Mouse (Mus musculus): ENCODE measurements at regions not wholly inside any gene's neighbourhood (a gene's known extent, or its start where the extent isn't known, plus 50 kb on each side); places are given as distances from the start of the nearest gene placed in this dataset.

DNA sequence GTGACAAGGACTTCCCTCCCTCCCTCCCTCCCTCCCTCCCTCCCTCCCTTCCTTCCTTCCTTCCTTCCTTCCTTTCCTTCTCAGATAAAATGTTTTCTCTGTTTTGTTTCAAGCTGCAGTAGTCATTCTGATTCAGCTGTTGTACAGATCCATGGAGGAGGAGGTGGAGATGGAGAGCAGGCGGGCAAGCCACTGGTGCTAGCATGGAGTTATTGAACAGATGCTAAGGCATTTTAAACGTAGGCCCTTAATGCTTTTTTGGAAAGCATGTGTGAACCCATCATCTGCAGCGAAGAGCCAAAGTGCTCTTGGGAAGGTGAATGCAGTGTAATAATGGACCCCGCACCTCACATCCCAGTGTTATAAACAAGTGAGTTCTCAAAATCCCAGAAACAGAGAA lies 164.1 kb upstream of the Palmd start:
- DNase-seq = no peak
- Histone ChIP-seq H3K27ac (no peak overlapping the region), H3K79me2 (replicated peaks; ENCODE audit: control insufficient read depth, insufficient read depth, low read length) (no peaks in the 10 kb centered on the region), H3K27me3 (ENCODE audit: control insufficient read depth, insufficient read depth, low read length) (no peaks in the 10 kb centered on the region), H3K9ac (ENCODE audit: low read depth, low read length) (no peak overlapping the region), H3K4me1 (ENCODE audit: control insufficient read depth, insufficient read depth, low read length) (no peaks in the 10 kb centered on the region), H3K4me3 (no peak overlapping the region), H3K36me3 (ENCODE audit: control insufficient read depth, insufficient read depth, low read length) (no peaks in the 10 kb centered on the region)
- intact Hi-C loops (cut with DNase I) = no loop called here
- 85% methylated on average over 4 of the region's 4 CpGs for WGBS
- TF ChIP-seq EP300 (IDR thresholded peaks at IDR 0.05; ENCODE audit: insufficient read depth, low read depth, low read length) (no peak), CTCF (IDR thresholded peaks at IDR 0.05) (no peak), POLR2A (IDR thresholded peaks at IDR 0.05; ENCODE audit: insufficient read depth, low read depth, low read length) (no peak)

DNA sequence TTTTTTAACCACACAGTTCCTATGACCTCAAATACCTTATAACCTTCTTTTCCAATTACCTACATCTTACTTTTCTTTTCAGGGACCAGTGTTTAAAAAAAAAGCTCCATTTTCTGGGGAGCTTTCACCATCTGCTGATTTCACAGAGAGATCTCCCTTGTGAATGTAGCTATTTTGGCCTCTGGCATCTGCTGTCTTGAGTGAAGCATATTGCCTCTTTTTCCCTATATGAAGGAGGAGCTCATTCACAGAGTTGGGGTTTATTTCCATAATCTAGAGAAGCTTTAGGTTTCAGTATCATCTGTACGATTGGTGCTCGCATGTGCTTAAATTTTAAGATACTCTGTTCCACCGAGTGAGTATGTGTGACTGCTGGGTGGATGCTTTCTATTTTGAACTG lies 153.4 kb upstream of the Palmd start:
- WGBS = 95% methylated on average over 3 of the region's 3 CpGs
- Histone ChIP-seq H3K4me3 (no peak overlapping the region), H3K27me3 (ENCODE audit: control insufficient read depth, insufficient read depth, low read length) (no peaks in the 10 kb centered on the region; the same call in 1 of the 2 replicates), H3K27ac (no peak overlapping the region), H3K9ac (ENCODE audit: low read depth, low read length) (no peak overlapping the region), H3K4me1 (ENCODE audit: control insufficient read depth, insufficient read depth, low read length) (no peaks in the 10 kb centered on the region), H3K79me2 (replicated peaks; ENCODE audit: control insufficient read depth, insufficient read depth, low read length) (no peaks in the 10 kb centered on the region), H3K36me3 (ENCODE audit: control insufficient read depth, insufficient read depth, low read length) (no peaks in the 10 kb centered on the region)
- no peak for DNase-seq
- intact Hi-C loops (cut with DNase I) = loop anchor here (5.0 to 10.0 kb wide), 2 partner anchors 155 to 663 kb away; partner anchors contain the start of genes 4930455H04Rik and Palmd
- TF ChIP-seq CTCF (IDR thresholded peaks at IDR 0.05) (no peak), EP300 (IDR thresholded peaks at IDR 0.05; ENCODE audit: insufficient read depth, low read depth, low read length) (no peak), POLR2A (IDR thresholded peaks at IDR 0.05; ENCODE audit: insufficient read depth, low read depth, low read length) (no peak)

DNA sequence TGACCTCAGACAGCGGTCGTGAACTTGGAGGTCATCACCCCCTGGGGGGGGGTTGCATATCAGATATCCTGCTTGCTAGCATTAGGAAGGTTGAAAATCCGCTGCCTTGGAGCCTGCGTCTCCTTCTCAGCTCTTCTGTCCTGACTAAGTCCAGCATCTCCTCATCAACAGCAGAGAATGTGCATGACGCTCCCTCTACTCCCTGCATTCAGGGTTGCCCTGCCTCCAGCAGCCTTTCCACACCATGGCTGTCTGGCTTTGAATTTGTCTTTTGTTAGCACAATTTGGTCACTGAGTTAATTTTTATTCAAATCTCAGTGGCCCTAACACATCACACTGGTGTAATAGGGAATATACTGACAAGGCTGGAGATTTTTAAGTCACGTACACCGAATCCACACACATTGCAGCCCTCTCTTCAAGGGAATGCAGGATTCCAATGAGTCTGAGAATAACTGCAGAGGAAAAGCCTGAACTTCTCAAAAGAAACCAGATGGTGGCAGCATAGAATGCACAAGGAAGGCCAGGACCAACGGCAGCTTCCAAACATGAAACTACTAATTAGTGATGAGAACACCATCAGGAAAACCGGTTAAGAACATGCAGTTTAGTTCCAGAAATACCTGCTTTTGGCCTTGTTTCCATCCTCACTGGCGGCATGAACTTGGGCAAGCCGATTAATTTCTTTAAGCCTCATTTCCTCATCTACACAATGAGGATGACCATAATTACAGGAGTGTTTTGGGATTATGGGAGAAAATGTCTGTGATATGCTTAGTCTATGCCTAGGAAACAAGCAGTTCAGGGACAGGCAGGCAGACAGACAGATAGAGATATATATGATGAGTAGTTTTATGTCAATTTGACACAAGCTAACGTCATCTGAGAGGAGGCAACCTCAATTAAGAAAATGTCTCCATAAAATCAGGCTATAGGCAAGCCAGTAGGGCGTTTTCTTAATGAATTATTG lies 151.6 kb upstream of the Palmd start:
- H3K36me3 ChIP-seq (ENCODE audit: control insufficient read depth, insufficient read depth, low read length) = no peaks in the 10 kb centered on the region
- intact Hi-C loops (cut with DNase I) = loop anchor here (1.0 to 10.0 kb wide), 4 partner anchors 153 to 664 kb away; partner anchors contain the start of genes 4930455H04Rik and Palmd
- TF ChIP-seq CTCF (IDR thresholded peaks at IDR 0.05) (peak; percentile 88), POLR2A (IDR thresholded peaks at IDR 0.05; ENCODE audit: insufficient read depth, low read depth, low read length) (no peak), EP300 (IDR thresholded peaks at IDR 0.05; ENCODE audit: insufficient read depth, low read depth, low read length) (0 out of 2 replicates have a peak, but pooled peaks have one; percentile 9)
- no peaks in the 10 kb centered on the region; the same call in 1 of the 2 replicates for H3K27me3 ChIP-seq (ENCODE audit: control insufficient read depth, insufficient read depth, low read length)
- no peak overlapping the region for H3K9ac ChIP-seq (ENCODE audit: low read depth, low read length)
- no peak overlapping the region for H3K27ac ChIP-seq
- H3K4me1 ChIP-seq (ENCODE audit: control insufficient read depth, insufficient read depth, low read length) = no peaks in the 10 kb centered on the region
- no peak overlapping the region for H3K4me3 ChIP-seq
- no peaks in the 10 kb centered on the region for H3K79me2 ChIP-seq (replicated peaks; ENCODE audit: control insufficient read depth, insufficient read depth, low read length)
- WGBS = 49% methylated on average over 13 of the region's 13 CpGs
- peak in 1 of 2 experiments; percentile 6 for DNase-seq

DNA sequence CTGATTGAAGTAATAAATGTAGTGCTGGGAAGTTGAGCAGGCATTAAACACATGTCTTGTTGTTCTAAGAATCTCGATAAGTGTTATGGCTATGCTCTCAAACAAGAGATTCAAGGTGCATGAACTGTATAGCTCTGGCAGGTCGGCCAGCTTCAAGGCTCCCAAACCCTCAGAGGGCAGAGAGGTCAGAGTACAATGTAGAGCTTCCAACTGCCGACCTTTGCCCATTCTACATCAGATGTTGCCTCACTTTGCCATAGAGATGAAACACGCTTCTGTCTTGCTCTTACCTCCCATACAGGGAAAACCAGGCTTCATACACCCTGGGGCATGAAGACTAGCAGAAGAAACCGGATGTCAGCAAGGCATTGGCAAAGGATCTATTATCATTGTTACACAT lies 150.8 kb upstream of the Palmd start:
- no peaks in the 10 kb centered on the region; the same call in 1 of the 2 replicates for H3K27me3 ChIP-seq (ENCODE audit: control insufficient read depth, insufficient read depth, low read length)
- no peaks in the 10 kb centered on the region for H3K79me2 ChIP-seq (replicated peaks; ENCODE audit: control insufficient read depth, insufficient read depth, low read length)
- no peak for DNase-seq
- H3K36me3 ChIP-seq (ENCODE audit: control insufficient read depth, insufficient read depth, low read length) = no peaks in the 10 kb centered on the region
- TF ChIP-seq POLR2A (IDR thresholded peaks at IDR 0.05; ENCODE audit: insufficient read depth, low read depth, low read length) (no peak), EP300 (IDR thresholded peaks at IDR 0.05; ENCODE audit: insufficient read depth, low read depth, low read length) (no peak), CTCF (IDR thresholded peaks at IDR 0.05) (no peak)
- 68% methylated on average over 5 of the region's 5 CpGs for WGBS
- no peak overlapping the region for H3K4me3 ChIP-seq
- no peak overlapping the region for H3K27ac ChIP-seq
- intact Hi-C loops (cut with DNase I) = no loop called here
- no peak overlapping the region for H3K9ac ChIP-seq (ENCODE audit: low read depth, low read length)
- H3K4me1 ChIP-seq (ENCODE audit: control insufficient read depth, insufficient read depth, low read length) = no peaks in the 10 kb centered on the region

DNA sequence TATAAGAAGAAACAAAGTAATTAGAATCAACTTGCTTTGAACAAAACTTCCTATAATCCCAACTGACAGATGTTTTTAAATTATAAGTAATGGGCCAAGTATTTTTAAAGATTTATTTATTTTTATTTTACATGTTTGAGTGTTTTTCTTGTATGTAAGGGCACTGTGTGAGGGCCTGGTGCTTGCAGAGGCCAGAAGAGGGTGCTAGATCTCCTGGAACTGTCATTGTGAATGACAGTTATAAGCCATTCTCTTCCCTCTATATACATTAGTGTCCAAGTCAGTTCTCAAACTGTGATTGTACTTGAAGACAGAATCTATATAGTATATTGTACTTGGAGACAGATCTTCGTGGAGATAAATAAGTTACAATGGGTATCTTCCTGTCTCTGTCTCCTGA lies 149.1 kb upstream of the Palmd start:
- Histone ChIP-seq H3K4me1 (ENCODE audit: control insufficient read depth, insufficient read depth, low read length) (no peaks in the 10 kb centered on the region), H3K79me2 (replicated peaks; ENCODE audit: control insufficient read depth, insufficient read depth, low read length) (no peaks in the 10 kb centered on the region), H3K27ac (no peak overlapping the region), H3K27me3 (ENCODE audit: control insufficient read depth, insufficient read depth, low read length) (no peaks in the 10 kb centered on the region; the same call in 1 of the 2 replicates), H3K4me3 (no peak overlapping the region), H3K9ac (ENCODE audit: low read depth, low read length) (no peak overlapping the region), H3K36me3 (ENCODE audit: control insufficient read depth, insufficient read depth, low read length) (no peaks in the 10 kb centered on the region)
- intact Hi-C loops (cut with DNase I) = no loop called here
- DNase-seq = no peak
- WGBS = 38% methylated on average over 1 of the region's 1 CpGs
- TF ChIP-seq EP300 (IDR thresholded peaks at IDR 0.05; ENCODE audit: insufficient read depth, low read depth, low read length) (no peak), CTCF (IDR thresholded peaks at IDR 0.05) (peak; percentile 61)

DNA sequence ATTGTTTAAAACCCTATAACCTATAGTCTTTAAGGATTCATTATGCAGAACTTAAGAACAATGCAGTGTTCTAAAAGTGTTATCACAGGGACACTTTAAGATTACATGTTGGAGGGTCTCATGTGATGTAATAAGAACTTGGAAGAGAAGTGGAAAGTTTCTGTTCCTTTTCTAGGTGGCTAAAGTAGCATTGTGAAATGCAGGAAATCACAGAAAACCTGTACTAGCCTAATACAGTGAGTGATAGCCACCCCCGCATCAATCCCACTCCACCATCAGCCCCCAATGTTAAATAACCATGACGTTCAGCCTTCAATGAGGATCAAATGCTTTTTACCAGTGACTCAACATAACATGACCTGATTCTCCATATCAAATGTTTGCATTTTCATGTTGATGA lies 147.4 kb upstream of the Palmd start:
- Histone ChIP-seq H3K36me3 (ENCODE audit: control insufficient read depth, insufficient read depth, low read length) (no peaks in the 10 kb centered on the region), H3K4me3 (no peak overlapping the region), H3K9ac (ENCODE audit: low read depth, low read length) (no peak overlapping the region), H3K4me1 (ENCODE audit: control insufficient read depth, insufficient read depth, low read length) (no peaks in the 10 kb centered on the region), H3K27me3 (ENCODE audit: control insufficient read depth, insufficient read depth, low read length) (no peaks in the 10 kb centered on the region; the same call in 1 of the 2 replicates), H3K27ac (no peak overlapping the region), H3K79me2 (replicated peaks; ENCODE audit: control insufficient read depth, insufficient read depth, low read length) (no peaks in the 10 kb centered on the region)
- 78% methylated on average over 2 of the region's 2 CpGs for WGBS
- DNase-seq = no peak
- TF ChIP-seq POLR2A (IDR thresholded peaks at IDR 0.05; ENCODE audit: insufficient read depth, low read depth, low read length) = no peak
- TF ChIP-seq EP300 (IDR thresholded peaks at IDR 0.05; ENCODE audit: insufficient read depth, low read depth, low read length) = no peak
- no peak for TF ChIP-seq CTCF (IDR thresholded peaks at IDR 0.05)
- intact Hi-C loops (cut with DNase I) = no loop called here

Measured in heart, adult 2 months (tissue).